Comparison of ENCODE assay signal across 18 mouse cellular contexts in genomic region chr9:40469403-40470137, GRCm38 (mm10).
A peak's percentile ranks its signal among the peaks of the same experiment; 100 is the strongest.
DNase-seq lines count a peak whose midpoint lies in the region; ATAC-seq and TF ChIP-seq lines count a peak whose summit lies in the region.
"Had no signal": no experiment of that assay in that cellular context is flagged by ENCODE, and none has a peak within 500 bp of the region (broad histone marks: within the 10 kb centered on the region; RNA-seq: fewer than 3 reads in every experiment).

No protein-coding gene starts in this region.

- no peaks in the 10 kb centered on the region for H3K27me3 ChIP-seq in hindbrain, embryonic 16.5 days (replicated peaks; ENCODE audit: control insufficient read depth, insufficient read depth, low read length)
- H3K27me3 ChIP-seq in hindbrain, embryonic 14.5 days (ENCODE audit: control insufficient read depth, insufficient read depth, low read length), result no peaks in the 10 kb centered on the region
- no peaks in the 10 kb centered on the region for H3K27me3 ChIP-seq in stomach, postnatal 0 days (ENCODE audit: control insufficient read depth, insufficient read depth, low read length)
- H3K27me3 ChIP-seq: midbrain, embryonic 13.5 days had no signal

- no peak overlapping the region for H3K27ac ChIP-seq in hindbrain, embryonic 16.5 days (ENCODE audit: low read depth, low read length)
- H3K27ac ChIP-seq in hindbrain, embryonic 14.5 days, result no peak overlapping the region
- no peak overlapping the region for H3K27ac ChIP-seq in stomach, postnatal 0 days (replicated peaks)
- H3K27ac ChIP-seq: embryonic facial prominence, embryonic 10.5 days; hindbrain, embryonic 13.5 days; kidney, postnatal 0 days; liver, embryonic 14.5 days; midbrain, embryonic 13.5 days had no signal

- peak; percentile 67 for DNase-seq in heart, adult 11 months
- no peak for DNase-seq in heart, postnatal 14 days
- no peak for DNase-seq in hindbrain, embryonic 14.5 days (ENCODE audit: low spot score)
- peak; percentile 46 for DNase-seq in retina, postnatal 1 day
- no peak for DNase-seq in retina, embryonic 14.5 days (ENCODE audit: low spot score)
- DNase-seq in stomach, postnatal 0 days (ENCODE audit: low spot score), result no peak
- DNase-seq: adrenal gland, postnatal 14 days; B cell, adult 2 months; cerebellum, postnatal 14 days; lung, postnatal 14 days had no signal

- no peak overlapping the region for H3K9ac ChIP-seq in hindbrain, embryonic 16.5 days (ENCODE audit: low read depth, low read length)
- no peak overlapping the region for H3K9ac ChIP-seq in hindbrain, embryonic 14.5 days
- no peak overlapping the region for H3K9ac ChIP-seq in stomach, postnatal 0 days (ENCODE audit: low read length)
- H3K9ac ChIP-seq: hindbrain, embryonic 13.5 days; liver, embryonic 14.5 days; midbrain, embryonic 13.5 days had no signal

- H3K4me2 ChIP-seq in hindbrain, embryonic 16.5 days (ENCODE audit: low read length), result no peak overlapping the region
- H3K4me2 ChIP-seq in hindbrain, embryonic 14.5 days (replicated peaks), result no peak overlapping the region
- H3K4me2 ChIP-seq in stomach, postnatal 0 days (replicated peaks; ENCODE audit: low read depth), result no peak overlapping the region
- H3K4me2 ChIP-seq: hindbrain, embryonic 13.5 days; midbrain, embryonic 13.5 days had no signal

- intact Hi-C loops in heart, postnatal 14 days (cut with DNase I), result no loop called here

- H3K4me1 ChIP-seq in hindbrain, embryonic 16.5 days (ENCODE audit: control insufficient read depth, insufficient read depth, low read depth, low read length), result no peaks in the 10 kb centered on the region
- H3K4me1 ChIP-seq in hindbrain, embryonic 14.5 days (replicated peaks; ENCODE audit: control insufficient read depth, insufficient read depth, low read length), result peaks cover 5% of the 10 kb centered on the region; the same call in 1 of the 2 replicates
- H3K4me1 ChIP-seq in stomach, postnatal 0 days (replicated peaks; ENCODE audit: control insufficient read depth, insufficient read depth), result no peaks in the 10 kb centered on the region
- H3K4me1 ChIP-seq: embryonic facial prominence, embryonic 10.5 days; midbrain, embryonic 13.5 days had no signal

- no peaks in the 10 kb centered on the region for H3K36me3 ChIP-seq in hindbrain, embryonic 16.5 days (ENCODE audit: control insufficient read depth, insufficient read depth, low read length)
- H3K36me3 ChIP-seq in hindbrain, embryonic 14.5 days (replicated peaks; ENCODE audit: control insufficient read depth, insufficient read depth), result no peaks in the 10 kb centered on the region
- no peaks in the 10 kb centered on the region for H3K36me3 ChIP-seq in stomach, postnatal 0 days (ENCODE audit: control insufficient read depth, insufficient read depth, low read length)
- H3K36me3 ChIP-seq: embryonic facial prominence, embryonic 10.5 days; G1E; hindbrain, embryonic 13.5 days; midbrain, embryonic 13.5 days had no signal

- no peaks in the 10 kb centered on the region for H3K9me3 ChIP-seq in hindbrain, embryonic 16.5 days (ENCODE audit: control insufficient read depth, low read length)
- H3K9me3 ChIP-seq in hindbrain, embryonic 14.5 days (ENCODE audit: control insufficient read depth, low read length), result no peaks in the 10 kb centered on the region
- no peaks in the 10 kb centered on the region for H3K9me3 ChIP-seq in stomach, postnatal 0 days (ENCODE audit: control insufficient read depth, low read length)
- H3K9me3 ChIP-seq: embryonic facial prominence, embryonic 10.5 days; G1E; hindbrain, embryonic 13.5 days; midbrain, embryonic 13.5 days had no signal

- H3K4me3 ChIP-seq in hindbrain, embryonic 16.5 days (ENCODE audit: low read length), result no peak overlapping the region
- no peak overlapping the region for H3K4me3 ChIP-seq in hindbrain, embryonic 14.5 days (replicated peaks; ENCODE audit: low read length)
- H3K4me3 ChIP-seq in stomach, postnatal 0 days (ENCODE audit: low read depth, low read length), result no peak overlapping the region
- H3K4me3 ChIP-seq: embryonic facial prominence, embryonic 10.5 days; hindbrain, embryonic 13.5 days; midbrain, embryonic 13.5 days had no signal

- no peak for TF ChIP-seq CTCF in stomach, postnatal 0 days (IDR thresholded peaks at IDR 0.05; ENCODE audit: low read depth)

- TF ChIP-seq EP300 in stomach, postnatal 0 days (optimal IDR thresholded peaks at IDR 0.05), result no peak

- peak; percentile 61 for ATAC-seq in hindbrain, embryonic 16.5 days
- ATAC-seq in hindbrain, embryonic 14.5 days (ENCODE audit: low FRiP score), result no peak
- ATAC-seq in megakaryocyte, adult 5-6 weeks (ENCODE audit: poor library complexity, severe bottlenecking), result peak; percentile 83
- ATAC-seq in stomach, postnatal 0 days (ENCODE audit: low FRiP score, low TSS enrichment), result no peak
- ATAC-seq: midbrain, embryonic 13.5 days had no signal

- WGBS in hindbrain, embryonic 16.5 days, result 52% methylated on average over 15 of the region's 15 CpGs
- WGBS in hindbrain, embryonic 14.5 days, result 56% methylated on average over 15 of the region's 15 CpGs
- WGBS in stomach, postnatal 0 days, result 70% methylated on average over 15 of the region's 15 CpGs

Comparison
In these comparisons a context has a peak if more than half of its experiments do, and no peak if none do; other contexts are left out.
1. DNase-seq: peak in heart, adult 11 months (single experiment) and retina, postnatal 1 day (single experiment); none in heart, postnatal 14 days (0 of 2), hindbrain, embryonic 14.5 days (single experiment), retina, embryonic 14.5 days (single experiment) and stomach, postnatal 0 days (single experiment).
2. ATAC-seq: peak in hindbrain, embryonic 16.5 days (single experiment) and megakaryocyte, adult 5-6 weeks (single experiment); none in hindbrain, embryonic 14.5 days (single experiment) and stomach, postnatal 0 days (single experiment).